Mouse (Mus musculus) heart, embryonic 14.5 days (tissue): Measurements from ENCODE around the gene Nt5m. TPM values are rescaled to one million over a fixed set of nuclear protein-coding genes. Genes with fewer than 3 reads are reported as not detected.

Experiments
- ATAC-seq: fragments of 200-750 bp; cut with Nextera tagmentation; 2 replicates; pipeline ENCODE4 v1.8.0; 2017; ENCODE audit warnings: low read depth, moderate TSS enrichment; ENCODE audit not compliant: insufficient number of reproducible peaks, insufficient read depth, low FRiP score
- H3K27ac ChIP-seq, 2 experiments: fragments of 200-500 bp in 1 of 2; fragments of 300-500 bp in 1 of 2; sonication (generic) in 1 of 2; replicated peaks in 1 of 2; 2 replicates each; pipeline ENCODE4 v1.5.1; 2012 to 2014; ENCODE audit warnings: low read depth in 2 of 2, low read length in 2 of 2, control low read depth in 1 of 2, mild to moderate bottlenecking in 1 of 2, mixed read lengths in 1 of 2; ENCODE audit not compliant: control insufficient read depth in 1 of 2, insufficient read depth in 1 of 2
- H3K27me3 ChIP-seq: fragments of 300-500 bp; sonication (generic); 2 replicates; pipeline ENCODE4 v1.6.1; 2014; ENCODE audit warnings: mild to moderate bottlenecking, low read length, control low read depth; ENCODE audit not compliant: control insufficient read depth, insufficient read depth
- H3K36me3 ChIP-seq: fragments of 300-500 bp; sonication (generic); 2 replicates; pipeline ENCODE4 v1.6.1; 2014; ENCODE audit warnings: mild to moderate bottlenecking, control low read depth, low read length, mixed read lengths; ENCODE audit not compliant: control insufficient read depth, insufficient read depth
- H3K4me1 ChIP-seq, 2 experiments: fragments of 200-500 bp in 1 of 2; fragments of 300-500 bp in 1 of 2; sonication (generic) in 1 of 2; 2 replicates each; pipeline ENCODE4 v1.6.1; 2012 to 2014; ENCODE audit warnings: low read length in 2 of 2, control low read depth in 1 of 2, mixed read lengths in 1 of 2; ENCODE audit not compliant: control insufficient read depth in 2 of 2, insufficient read depth in 2 of 2
- H3K4me2 ChIP-seq: fragments of 300-500 bp; sonication (generic); 2 replicates; pipeline ENCODE4 v1.6.1; 2014; ENCODE audit warnings: mild to moderate bottlenecking, low read length
- H3K4me3 ChIP-seq, 2 experiments: fragments of 200-500 bp in 1 of 2; fragments of 300-500 bp in 1 of 2; sonication (generic) in 1 of 2; 2 replicates each; pipeline ENCODE4 v1.5.1; 2012 to 2014; ENCODE audit warnings: low read length in 2 of 2, mild to moderate bottlenecking in 2 of 2, control low read depth in 1 of 2, low read depth in 1 of 2, moderate library complexity in 1 of 2; ENCODE audit not compliant: control insufficient read depth in 1 of 2, insufficient read depth in 1 of 2
- H3K9ac ChIP-seq: fragments of 300-500 bp; sonication (generic); 2 replicates; pipeline ENCODE4 v1.6.1; 2014; ENCODE audit warnings: mild to moderate bottlenecking, low read length
- H3K9me3 ChIP-seq: fragments of 300-500 bp; sonication (generic); 2 replicates; pipeline ENCODE4 v1.6.1; 2016; ENCODE audit warnings: low read length, control low read depth; ENCODE audit not compliant: control insufficient read depth
- WGBS: fragments of 180-500 bp; shearing (Covaris S2); extraction: QIAGEN DNeasy Blood & Tissue Kit; methylation state at CpG from one replicate; pipeline ENCODE4 v1.1.7; 2014; 5-methylcytosine and 5-hydroxymethylcytosine counted together
- polyA plus RNA-seq: library from polyadenylated mRNA; unstranded; fragments of >200 nt; fragmentation: Nextera tagmentation; extraction: Ambion mirVana; gene quantifications from 2 replicates; pipeline ENCODE4 v1.2.1, GENCODE M21; 2014

Gene Nt5m
- polyA plus RNA-seq, 1 experiment from 2014 or later = 38.8 TPM

DNA sequence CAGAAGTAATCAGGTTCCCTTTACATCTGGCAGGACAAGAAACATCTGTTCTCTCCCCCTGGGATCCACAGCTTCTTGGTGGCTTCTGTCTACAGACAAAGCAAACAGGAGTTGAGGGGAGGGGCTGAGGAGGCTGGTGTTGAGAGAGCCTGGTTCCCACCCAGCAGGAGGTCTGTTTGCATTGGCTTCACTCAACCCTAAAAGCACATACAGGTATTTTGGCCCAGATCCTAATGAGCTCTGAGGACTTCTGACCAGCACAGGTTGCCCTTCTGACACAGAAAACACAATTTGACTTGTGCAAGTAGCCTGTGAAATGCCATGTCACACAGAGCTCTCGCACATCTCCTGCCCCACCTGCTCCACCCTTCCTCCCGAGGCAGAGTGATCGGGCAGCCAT lies 69.2 kb downstream of the Nt5m start:
- Histone ChIP-seq H3K4me2 (no peak overlapping the region), H3K4me3 (no peak overlapping the region), H3K27ac (no peak overlapping the region), H3K4me1 (no peaks in the 10 kb centered on the region; a peak in 1 of 4 replicates), H3K27me3 (no peaks in the 10 kb centered on the region), H3K9ac (no peak overlapping the region), H3K9me3 (no peaks in the 10 kb centered on the region), H3K36me3 (no peaks in the 10 kb centered on the region)
- ATAC-seq = no peak
- 56% methylated on average over 3 of the region's 3 CpGs for WGBS

DNA sequence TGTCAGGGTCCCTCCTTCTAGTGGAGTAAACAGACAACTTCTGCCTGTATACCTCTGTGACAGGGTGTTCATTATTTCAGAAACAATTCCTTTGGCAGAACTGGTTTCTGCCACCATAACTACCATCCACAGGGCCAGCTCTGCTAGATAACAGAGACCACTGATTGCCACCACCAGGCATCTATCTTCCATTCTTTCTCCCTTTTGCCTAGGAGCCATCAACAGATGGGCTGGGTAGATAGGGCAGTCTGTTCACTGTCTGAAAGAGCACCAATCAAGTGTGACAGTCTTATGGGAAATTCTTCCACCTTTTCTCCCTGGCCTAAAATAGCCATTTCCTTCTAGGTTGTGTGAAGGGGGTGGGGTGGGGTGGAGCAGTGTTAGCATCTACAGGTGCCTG lies 71.3 kb downstream of the Nt5m start:
- Histone ChIP-seq H3K4me1 (no peaks in the 10 kb centered on the region; a peak in 1 of 4 replicates), H3K27me3 (no peaks in the 10 kb centered on the region), H3K4me2 (no peak overlapping the region), H3K4me3 (no peak overlapping the region), H3K36me3 (no peaks in the 10 kb centered on the region), H3K9ac (no peak overlapping the region), H3K27ac (no peak overlapping the region), H3K9me3 (no peaks in the 10 kb centered on the region)
- ATAC-seq = no peak

DNA sequence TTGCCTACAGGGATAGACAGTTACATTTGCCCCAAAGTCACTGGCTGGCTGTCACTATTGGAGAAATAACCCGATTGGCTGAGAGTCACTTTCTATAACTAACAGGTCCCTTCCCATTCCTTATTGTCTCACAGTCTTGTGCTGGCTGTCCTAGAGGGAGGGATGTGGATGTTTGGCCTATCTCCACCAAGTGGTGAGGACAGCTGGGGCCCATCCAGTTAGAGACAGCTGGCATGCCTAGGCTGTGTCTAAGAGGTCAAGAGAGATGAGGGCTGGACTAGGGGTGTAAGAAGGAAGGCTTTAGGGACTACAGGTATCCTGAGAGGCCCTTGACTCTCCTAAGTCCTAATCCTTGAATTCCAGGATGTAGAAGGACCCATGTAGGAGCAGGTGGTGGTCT lies 72.3 kb downstream of the Nt5m start:
- H3K4me1 ChIP-seq = no peaks in the 10 kb centered on the region; a peak in 1 of 4 replicates
- no peak overlapping the region for H3K4me2 ChIP-seq
- no peak overlapping the region for H3K9ac ChIP-seq
- H3K36me3 ChIP-seq = no peaks in the 10 kb centered on the region
- no peak overlapping the region for H3K4me3 ChIP-seq
- H3K27ac ChIP-seq = no peak overlapping the region
- ATAC-seq = no peak
- 75% methylated on average over 1 of the region's 1 CpGs for WGBS
- H3K27me3 ChIP-seq = no peaks in the 10 kb centered on the region
- H3K9me3 ChIP-seq = no peaks in the 10 kb centered on the region

DNA sequence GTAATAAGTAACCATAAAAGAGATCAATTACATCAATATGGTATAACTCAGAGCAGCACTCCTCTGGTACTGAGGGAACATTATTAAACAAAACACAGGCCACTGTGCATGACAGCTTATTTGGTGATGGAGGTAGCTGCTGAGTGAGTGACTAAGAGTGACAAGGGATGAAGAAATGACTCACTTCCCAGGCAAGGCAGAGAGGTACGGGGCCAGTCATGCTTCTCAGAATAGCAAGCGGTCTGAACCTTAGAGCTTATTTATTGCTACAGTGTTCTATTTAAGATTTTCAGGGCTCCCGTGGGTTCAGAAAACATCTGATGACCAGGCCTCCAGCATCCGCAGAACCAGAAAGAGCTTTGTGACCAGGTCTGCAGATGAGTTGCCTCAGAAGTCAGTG lies 74.5 kb downstream of the Nt5m start:
- H3K27ac ChIP-seq = peak overlapping the region in 1 of 2 experiments; percentile 14; a peak in 1 of 4 replicates
- H3K9me3 ChIP-seq = no peaks in the 10 kb centered on the region
- no peak overlapping the region for H3K9ac ChIP-seq
- no peak for ATAC-seq
- no peaks in the 10 kb centered on the region for H3K36me3 ChIP-seq
- WGBS = 43% methylated on average over 4 of the region's 4 CpGs
- no peak overlapping the region for H3K4me3 ChIP-seq
- peaks cover 6 to 14% of the 10 kb centered on the region in 2 experiments; a peak in 3 of 4 replicates for H3K4me1 ChIP-seq
- H3K4me2 ChIP-seq = no peak overlapping the region
- no peaks in the 10 kb centered on the region for H3K27me3 ChIP-seq

DNA sequence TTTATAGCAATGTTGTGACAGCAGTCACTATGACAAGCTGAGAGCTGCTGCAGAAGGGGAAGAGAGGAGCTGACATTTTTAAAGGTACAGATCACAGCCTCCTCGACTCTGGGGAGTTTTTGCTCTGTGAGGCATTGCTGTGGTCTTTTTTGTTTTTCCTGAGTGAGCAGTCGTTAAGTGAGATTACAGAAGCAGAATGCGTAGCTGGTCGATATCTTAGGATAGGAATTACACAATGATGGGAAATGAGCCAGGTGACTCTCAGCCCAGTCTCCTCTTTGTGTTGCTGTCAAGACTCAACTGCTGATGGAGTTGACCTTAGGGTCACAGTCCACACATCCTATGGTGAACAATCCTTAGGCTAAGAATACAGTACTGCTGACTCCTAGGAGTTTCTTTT lies 78.8 kb downstream of the Nt5m start:
- no peaks in the 10 kb centered on the region for H3K27me3 ChIP-seq
- peak; percentile 68 for ATAC-seq

DNA sequence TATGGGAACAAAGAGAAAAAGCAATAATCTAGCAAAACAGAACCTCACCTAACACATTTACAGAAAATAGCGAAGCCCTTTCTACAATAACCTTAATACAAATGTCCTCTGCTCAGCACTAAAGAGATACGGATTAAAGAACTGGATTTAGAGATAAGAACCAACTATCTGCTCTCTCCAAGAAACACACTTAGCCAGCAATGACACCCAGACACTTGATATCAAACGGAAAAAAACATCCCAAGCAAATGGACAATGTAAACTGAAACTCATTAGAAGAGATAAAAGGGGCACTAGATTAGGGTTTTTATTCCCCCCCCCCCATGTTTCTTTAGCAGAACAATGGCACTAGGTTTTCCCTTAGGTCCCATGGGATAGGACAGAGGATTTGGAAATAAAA lies 80.2 kb downstream of the Nt5m start:
- H3K9ac ChIP-seq = no peak overlapping the region
- H3K4me1 ChIP-seq = peaks cover 9 to 19% of the 10 kb centered on the region in 2 experiments; a peak in 3 of 4 replicates
- H3K36me3 ChIP-seq = no peaks in the 10 kb centered on the region
- no peaks in the 10 kb centered on the region for H3K27me3 ChIP-seq
- H3K4me3 ChIP-seq = no peak overlapping the region
- no peak for ATAC-seq
- H3K27ac ChIP-seq = peak overlapping the region in 1 of 2 experiments; percentile 17; a peak in 1 of 4 replicates
- WGBS = 45% methylated on average over 3 of the region's 3 CpGs
- no peaks in the 10 kb centered on the region for H3K9me3 ChIP-seq
- H3K4me2 ChIP-seq = no peak overlapping the region

More for the DNA sequence above, 78.8 kb downstream of the Nt5m start:
- H3K27ac ChIP-seq = peak overlapping the region; percentile 57 to 72; a peak in 3 of 4 replicates
- no peaks in the 10 kb centered on the region for H3K9me3 ChIP-seq
- H3K4me2 ChIP-seq = no peak overlapping the region; the same call in 1 of the 2 replicates
- no peak overlapping the region for H3K4me3 ChIP-seq
- peaks cover 9 to 19% of the 10 kb centered on the region in 2 experiments; a peak in 3 of 4 replicates for H3K4me1 ChIP-seq
- H3K9ac ChIP-seq = no peak overlapping the region
- no peaks in the 10 kb centered on the region for H3K36me3 ChIP-seq
- WGBS = under 1% methylated on average over 4 of the region's 4 CpGs

DNA sequence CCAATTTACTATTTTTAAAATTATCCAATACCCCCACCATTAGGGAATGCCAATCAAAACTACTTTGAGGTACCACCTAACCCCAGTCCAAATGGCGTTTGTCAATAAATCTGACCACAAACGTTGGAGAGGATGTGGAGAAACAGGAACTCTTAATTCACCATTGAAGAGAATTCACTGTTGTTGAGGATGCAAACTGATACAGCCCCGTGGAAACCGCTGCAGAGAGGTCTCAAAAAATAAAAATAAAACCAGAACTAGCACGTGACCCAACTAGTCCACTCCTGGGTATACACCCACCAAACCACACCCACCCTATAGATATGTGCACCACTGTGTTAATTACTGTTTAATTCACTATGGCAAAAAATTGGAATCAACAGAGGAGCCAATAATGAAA lies 81.1 kb downstream of the Nt5m start:
- ATAC-seq = no peak
- Histone ChIP-seq H3K27me3 (no peaks in the 10 kb centered on the region), H3K9me3 (no peaks in the 10 kb centered on the region), H3K4me3 (no peak overlapping the region), H3K4me1 (peaks cover 9 to 19% of the 10 kb centered on the region in 2 experiments; a peak in 3 of 4 replicates), H3K36me3 (no peaks in the 10 kb centered on the region), H3K27ac (no peak overlapping the region; a peak in 1 of 4 replicates), H3K4me2 (no peak overlapping the region), H3K9ac (no peak overlapping the region)
- WGBS = 71% methylated on average over 5 of the region's 5 CpGs

DNA sequence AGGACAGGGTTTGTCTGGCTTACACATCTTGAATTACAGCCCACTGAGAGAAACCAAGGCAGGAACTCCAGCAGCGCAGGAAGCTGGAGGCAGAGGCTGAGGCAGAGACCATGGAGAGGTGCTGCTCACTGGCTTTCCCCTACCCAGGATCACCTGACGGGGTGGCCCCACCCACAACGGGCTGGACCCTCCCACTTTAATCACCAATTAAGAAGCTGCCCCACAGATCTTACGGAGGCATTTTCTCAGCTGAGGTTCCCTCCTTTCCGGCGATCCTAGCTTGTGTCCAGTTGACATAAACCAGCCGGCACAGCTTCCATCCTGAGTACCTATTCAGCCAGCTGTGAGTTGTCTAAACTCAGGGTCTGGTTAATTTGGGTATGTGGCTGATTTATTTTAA lies 82.0 kb downstream of the Nt5m start:
- 17% methylated on average over 7 of the region's 7 CpGs for WGBS
- H3K36me3 ChIP-seq = no peaks in the 10 kb centered on the region
- no peaks in the 10 kb centered on the region for H3K9me3 ChIP-seq
- peak overlapping the region; percentile 26; the same call in 1 of the 2 replicates for H3K4me2 ChIP-seq
- no peak overlapping the region for H3K4me3 ChIP-seq
- H3K27me3 ChIP-seq = no peaks in the 10 kb centered on the region
- no peak overlapping the region for H3K27ac ChIP-seq
- no peak for ATAC-seq
- no peak overlapping the region; the same call in 1 of the 2 replicates for H3K9ac ChIP-seq
- peaks cover 9 to 19% of the 10 kb centered on the region in 2 experiments; a peak in 3 of 4 replicates for H3K4me1 ChIP-seq
